Mouse (Mus musculus) spleen, adult 2 months (tissue): ENCODE measurements around the gene Six1.

Source experiments
- CTCF ChIP-seq: fragments of 200-500 bp; IDR thresholded peaks from 2 replicates; pipeline ENCODE4 v1.5.1; 2011; ENCODE audit warnings: mild to moderate bottlenecking, inconsistent platforms; ENCODE audit not compliant: insufficient read depth, insufficient read length, insufficient replicate concordance; ENCODE audit errors: extremely low read depth
- POLR2A ChIP-seq: fragments of 200-500 bp; IDR thresholded peaks from 2 replicates; pipeline ENCODE4 v1.6.1; 2011; ENCODE audit warnings: low read depth, low read length, inconsistent platforms

DNA sequence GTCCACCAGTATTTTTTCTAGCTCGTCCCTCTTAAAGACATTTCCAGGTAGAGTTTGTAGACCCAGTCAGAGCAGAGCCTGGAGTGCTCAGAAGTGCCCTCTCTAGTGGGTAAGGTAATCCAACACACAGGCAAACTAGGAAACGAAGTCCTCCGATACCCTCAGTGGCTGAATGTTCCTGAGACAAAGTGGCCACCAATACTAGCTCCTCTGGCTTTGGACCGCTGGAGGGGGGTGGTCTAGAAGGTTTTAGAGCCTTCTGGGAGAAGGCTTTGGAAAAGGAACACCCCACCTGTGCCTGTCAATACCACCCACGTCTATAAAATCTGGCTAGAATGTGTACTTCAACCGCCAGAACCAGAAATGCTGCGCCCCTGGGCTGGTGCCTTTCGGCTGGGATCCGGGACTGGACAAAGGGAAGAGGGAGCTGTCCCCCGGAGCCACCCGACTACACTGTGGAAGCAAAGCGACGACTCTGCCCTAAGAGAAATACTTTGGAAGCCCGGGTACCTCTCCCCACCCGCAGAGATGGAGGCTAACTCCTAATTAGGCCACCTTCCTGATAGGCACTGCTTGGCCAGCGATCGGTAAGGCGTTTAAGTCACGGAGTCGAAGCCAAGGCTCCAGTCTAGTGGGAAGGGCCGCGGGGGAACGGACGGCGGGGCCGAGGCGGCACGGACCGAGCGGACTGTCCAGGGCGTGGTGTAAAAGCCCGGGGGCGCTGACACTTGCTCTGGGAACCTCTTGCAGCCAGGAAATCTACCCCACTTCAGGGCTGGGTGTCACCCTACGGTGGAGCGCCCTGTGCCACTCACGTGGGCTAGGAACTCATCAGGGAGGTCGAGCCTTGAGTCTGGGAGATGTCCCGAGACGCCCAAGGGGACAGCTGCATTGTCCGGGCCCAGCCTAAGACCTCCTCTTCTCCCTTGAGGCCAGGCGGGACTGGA lies 14.4 kb downstream of the Six1 start:
- TF ChIP-seq CTCF, result no peak
- no peak for TF ChIP-seq POLR2A
